Mouse (Mus musculus) frontal cortex, adult (tissue): ENCODE results near the gene Sost.
"Not testable (repeated sequence)": the region's sequence is repeated elsewhere in the genome, so short reads cannot be mapped to it uniquely, and the experiment has no call there.

Experiments
- ATAC-seq: cut with Nextera tagmentation; 2 replicates; pipeline ENCODE4 v1.9.2; 2017; ENCODE audit warnings: mild to moderate bottlenecking, moderate library complexity, mixed read lengths; ENCODE audit not compliant: low TSS enrichment

Sost gene

GRCm38 (mm10) chr11:101966965-101967614 lies at the start of gene Sost:
TSS of gene Sost (minus strand) at chr11:101967015.
- ATAC-seq: no peak

GRCm38 (mm10) chr11:102016136-102016535 lies 49.3 kb upstream of the Sost start:
- ATAC-seq: no peak; the same call in 1 of the 2 replicates

GRCm38 (mm10) chr11:102015472-102015871 lies 48.7 kb upstream of the Sost start:
- no peak for ATAC-seq

- no peak for ATAC-seq
Measured at GRCm38 (mm10) chr11:102013201-102013600, 46.4 kb upstream of the Sost start.

- no peak for ATAC-seq
Measured at GRCm38 (mm10) chr11:102011510-102011909, 44.7 kb upstream of the Sost start.

- ATAC-seq: peak; percentile 72; the same call in 1 of the 2 replicates
Measured at GRCm38 (mm10) chr11:102010140-102010539, 43.3 kb upstream of the Sost start.

GRCm38 (mm10) chr11:102008954-102009637 lies 42.3 kb upstream of the Sost start:
- no peak for ATAC-seq

- ATAC-seq: no peak
Measured at GRCm38 (mm10) chr11:102008372-102008771, 41.6 kb upstream of the Sost start.

- no peak for ATAC-seq
Measured at GRCm38 (mm10) chr11:102006688-102007087, 39.9 kb upstream of the Sost start.

GRCm38 (mm10) chr11:102006271-102006670 lies 39.5 kb upstream of the Sost start:
- ATAC-seq: no peak

GRCm38 (mm10) chr11:102004251-102004650 lies 37.4 kb upstream of the Sost start:
- ATAC-seq: no peak

GRCm38 (mm10) chr11:101999466-101999865 lies 32.7 kb upstream of the Sost start:
- no peak for ATAC-seq

- no peak for ATAC-seq
Measured at GRCm38 (mm10) chr11:101998258-101998657, 31.4 kb upstream of the Sost start.

- no peak for ATAC-seq
Measured at GRCm38 (mm10) chr11:101995938-101996337, 29.1 kb upstream of the Sost start.

- ATAC-seq: no peak
Measured at GRCm38 (mm10) chr11:101994100-101994499, 27.3 kb upstream of the Sost start.

GRCm38 (mm10) chr11:101992411-101992810 lies 25.6 kb upstream of the Sost start:
- peak; percentile 82 for ATAC-seq

- ATAC-seq: no peak
Measured at GRCm38 (mm10) chr11:101991813-101992212, 25.0 kb upstream of the Sost start.

GRCm38 (mm10) chr11:101990244-101990643 lies 23.4 kb upstream of the Sost start:
- peak; percentile 39; the same call in 1 of the 2 replicates for ATAC-seq

- ATAC-seq: no peak
Measured at GRCm38 (mm10) chr11:101986913-101987312, 20.1 kb upstream of the Sost start, which contains the start of gene Dusp3. TSS of gene Dusp3 (minus strand) at chr11:101987013.

- ATAC-seq: no peak
Measured at GRCm38 (mm10) chr11:101985990-101986389, 19.2 kb upstream of the Sost start.

GRCm38 (mm10) chr11:101985450-101985849 lies 18.6 kb upstream of the Sost start:
- ATAC-seq: not testable (repeated sequence)

- ATAC-seq: peak; percentile 63
Measured at GRCm38 (mm10) chr11:101984054-101985025, 17.5 kb upstream of the Sost start, which contains the start of gene Cfap97d1. TSS of gene Cfap97d1 (plus strand) at chr11:101984279.
